Mouse (Mus musculus): ENCODE results near the gene Edf1.
A peak's percentile ranks its signal among the peaks of the same experiment; 100 is the strongest.
"Not testable (repeated sequence)": the region's sequence is repeated elsewhere in the genome, so short reads cannot be mapped to it uniquely, and the experiment has no call there.

Gene Edf1

DNA sequence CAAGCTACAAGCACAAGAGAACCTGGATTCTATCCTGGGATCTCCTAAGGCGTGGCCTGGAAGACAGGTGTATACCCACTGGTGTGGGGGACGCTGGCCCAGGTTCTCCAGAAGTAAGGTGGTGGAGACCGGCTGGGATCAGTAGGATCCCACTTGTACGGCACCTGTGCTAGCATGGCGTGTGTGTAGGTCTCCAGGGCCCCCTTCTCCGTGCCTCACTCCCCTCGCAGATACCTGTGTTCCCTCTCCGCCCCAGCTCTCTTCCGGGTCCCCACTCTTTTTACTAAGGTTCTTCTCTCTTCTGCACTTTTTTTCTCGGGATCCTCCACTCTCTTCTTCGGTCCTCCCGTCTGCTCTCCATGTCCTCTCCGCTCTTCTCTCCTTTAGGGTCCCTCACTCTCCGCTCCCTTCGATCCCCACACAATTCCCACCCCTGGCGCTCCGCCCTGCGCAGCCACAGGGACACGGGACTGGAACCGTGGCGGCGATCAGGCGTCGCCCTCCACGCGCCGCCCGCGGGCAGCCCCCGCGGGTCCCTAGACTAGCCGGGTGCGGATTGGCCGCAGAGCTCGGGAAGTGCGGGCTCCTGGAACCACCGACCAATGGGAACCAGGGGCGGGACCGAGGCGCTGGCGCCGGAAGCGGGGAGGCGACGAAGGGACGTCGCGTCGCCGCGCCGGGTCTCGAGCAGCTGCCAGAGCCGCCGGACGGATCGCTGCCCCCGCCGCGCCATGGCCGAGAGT, at the start of gene Edf1:
Edf1 (plus strand) TSS at position 627 of the 743 bp plus-strand sequence.
- DNase-seq (ENCODE audit: low read depth) = peak; percentile 83

DNA sequence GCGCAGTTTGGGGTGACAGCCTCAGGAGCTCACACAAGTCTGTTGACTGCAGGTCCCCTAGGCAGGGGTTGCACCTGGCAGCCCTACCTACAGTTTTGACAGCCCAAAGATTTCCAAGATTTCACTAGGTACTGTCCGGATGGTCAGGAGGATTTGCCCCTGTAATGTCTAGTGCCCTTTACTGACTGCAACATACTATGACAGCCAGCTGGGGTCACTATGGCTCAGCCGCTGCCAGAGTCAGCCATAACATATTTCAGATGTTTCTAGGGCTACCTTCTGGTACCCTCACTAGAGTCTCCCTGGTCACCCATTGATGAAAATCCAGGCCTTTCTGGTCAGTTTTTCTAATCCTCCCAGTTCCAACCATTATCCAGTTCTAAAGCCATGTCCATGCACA, 47.7 kb upstream of the Edf1 start:
- no peak for DNase-seq (ENCODE audit: low read depth)

GRCm38 (mm10) chr2:25526510-25527302, 30.9 kb upstream of the Edf1 start:
- DNase-seq (ENCODE audit: low read depth) = no peak

- no peak for DNase-seq (ENCODE audit: low read depth)
These were observed 23.9 kb upstream of the Edf1 start for GRCm38 (mm10) chr2:25533707-25534106.

GRCm38 (mm10) chr2:25534178-25534865, 23.3 kb upstream of the Edf1 start:
- peak; percentile 59 for DNase-seq (ENCODE audit: low read depth)

GRCm38 (mm10) chr2:25534866-25535182, 22.8 kb upstream of the Edf1 start:
- DNase-seq (ENCODE audit: low read depth) = no peak

- no peak for DNase-seq (ENCODE audit: low read depth)
These were observed 21.1 kb upstream of the Edf1 start for GRCm38 (mm10) chr2:25536531-25536930.

GRCm38 (mm10) chr2:25540541-25540948, 17.1 kb upstream of the Edf1 start:
- DNase-seq (ENCODE audit: low read depth) = no peak

DNA sequence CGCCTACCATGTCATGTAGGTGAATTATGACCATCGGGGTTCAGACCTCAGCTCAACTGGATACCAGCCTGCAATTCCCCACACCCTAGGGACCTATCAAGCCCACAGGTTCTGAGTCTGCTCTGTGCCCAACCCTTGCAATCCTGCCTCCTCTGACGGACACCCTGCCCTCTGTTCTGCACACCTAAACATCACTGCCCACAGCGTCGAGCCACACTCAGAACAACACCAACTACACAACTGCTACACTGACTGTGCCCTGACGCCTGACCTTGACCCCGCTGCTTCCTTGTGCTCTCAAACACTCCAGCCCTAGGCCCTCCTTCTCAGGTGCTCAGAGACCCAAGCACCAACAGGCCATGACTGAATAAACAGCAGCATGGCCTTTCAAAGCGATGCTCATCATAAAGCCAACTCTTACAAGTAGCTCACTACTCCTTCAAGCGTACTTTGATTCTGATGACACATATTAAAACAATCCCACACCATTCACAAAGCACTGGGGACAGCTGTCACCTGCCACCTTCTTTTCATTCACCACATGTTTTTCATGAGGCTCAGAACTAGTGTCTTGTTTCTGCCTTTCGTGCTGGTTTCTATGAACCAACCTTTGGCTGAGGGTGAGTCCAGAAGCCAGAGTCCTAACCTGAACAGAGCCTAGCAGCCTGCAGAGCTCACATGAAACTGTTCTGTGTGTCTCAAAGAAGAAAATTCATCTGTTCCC, 15.8 kb upstream of the Edf1 start:
- no peak for DNase-seq (ENCODE audit: low read depth)

GRCm38 (mm10) chr2:25545996-25546810, 11.4 kb upstream of the Edf1 start:
- DNase-seq (ENCODE audit: low read depth) = peak; percentile 39

GRCm38 (mm10) chr2:25546811-25547491, 10.7 kb upstream of the Edf1 start, which contains the start of gene Traf2:
TSS of gene Traf2 (minus strand) at chr2:25546940.
- DNase-seq (ENCODE audit: low read depth) = peak; percentile 100

DNA sequence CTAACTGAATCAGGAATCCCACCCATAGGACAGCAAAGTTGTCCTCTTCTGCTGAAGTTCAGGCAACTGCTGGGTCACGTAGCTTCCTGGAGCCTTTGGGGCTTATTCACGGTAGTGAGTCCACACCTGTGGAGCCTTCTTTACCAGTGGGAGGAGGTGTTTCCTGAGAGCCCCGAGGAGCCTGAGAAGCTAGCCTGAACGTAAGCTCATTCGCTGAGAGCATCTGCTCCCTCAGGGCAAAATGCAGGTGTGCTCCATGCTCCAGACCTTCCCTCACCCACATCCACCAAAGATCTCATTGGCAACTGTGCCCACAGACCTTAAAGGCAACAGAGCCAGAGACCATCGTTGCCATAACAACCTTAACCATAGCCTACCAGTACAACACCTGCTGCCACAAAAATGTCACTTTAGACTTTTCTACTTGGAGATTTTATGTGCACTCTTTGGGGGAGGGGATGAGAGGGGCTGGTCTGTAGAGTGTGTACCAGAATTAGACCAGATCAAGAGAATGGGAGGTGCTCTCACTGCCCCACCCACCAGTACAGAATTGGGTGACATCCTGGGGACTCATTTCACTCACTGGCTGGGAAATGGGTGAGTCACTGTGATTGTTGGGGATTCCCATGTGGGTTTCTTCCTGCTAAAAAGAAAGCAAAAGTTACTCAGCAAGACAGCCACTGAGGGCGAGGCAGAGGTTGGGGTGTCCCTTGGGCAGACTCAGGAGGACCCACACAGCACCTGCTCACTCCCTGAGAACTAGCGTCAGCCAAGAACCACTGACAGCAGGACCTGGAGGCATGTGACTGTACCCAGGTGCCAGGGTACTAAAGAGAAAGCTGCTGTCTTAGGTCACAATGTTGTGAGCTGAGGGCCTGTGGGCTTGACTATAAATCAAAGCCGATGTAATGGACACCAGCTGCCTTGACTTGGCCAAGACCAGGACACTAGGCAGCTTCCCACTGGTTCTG, 8.3 kb upstream of the Edf1 start:
- peak; percentile 78 for DNase-seq (ENCODE audit: low read depth)

DNA sequence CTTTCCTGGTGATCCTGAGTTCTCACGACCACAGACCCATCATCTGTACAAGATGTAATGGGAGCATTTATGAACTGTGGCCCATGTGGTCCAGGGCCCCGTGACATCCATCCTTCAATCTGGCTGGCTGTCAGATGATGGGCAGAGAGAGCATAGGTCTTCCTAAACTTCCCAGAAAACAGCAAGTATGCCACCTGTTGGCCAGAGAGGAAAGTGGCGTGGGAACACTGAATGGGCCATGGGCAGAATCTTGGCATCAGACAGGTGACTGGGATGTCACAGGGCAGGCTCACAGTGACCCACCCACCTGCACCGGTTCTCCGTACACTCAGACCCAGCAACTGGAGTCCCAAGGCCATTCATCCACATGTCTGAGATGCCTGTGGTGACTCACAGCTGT, 6.5 kb upstream of the Edf1 start:
- peak; percentile 68 for DNase-seq (ENCODE audit: low read depth)

DNA sequence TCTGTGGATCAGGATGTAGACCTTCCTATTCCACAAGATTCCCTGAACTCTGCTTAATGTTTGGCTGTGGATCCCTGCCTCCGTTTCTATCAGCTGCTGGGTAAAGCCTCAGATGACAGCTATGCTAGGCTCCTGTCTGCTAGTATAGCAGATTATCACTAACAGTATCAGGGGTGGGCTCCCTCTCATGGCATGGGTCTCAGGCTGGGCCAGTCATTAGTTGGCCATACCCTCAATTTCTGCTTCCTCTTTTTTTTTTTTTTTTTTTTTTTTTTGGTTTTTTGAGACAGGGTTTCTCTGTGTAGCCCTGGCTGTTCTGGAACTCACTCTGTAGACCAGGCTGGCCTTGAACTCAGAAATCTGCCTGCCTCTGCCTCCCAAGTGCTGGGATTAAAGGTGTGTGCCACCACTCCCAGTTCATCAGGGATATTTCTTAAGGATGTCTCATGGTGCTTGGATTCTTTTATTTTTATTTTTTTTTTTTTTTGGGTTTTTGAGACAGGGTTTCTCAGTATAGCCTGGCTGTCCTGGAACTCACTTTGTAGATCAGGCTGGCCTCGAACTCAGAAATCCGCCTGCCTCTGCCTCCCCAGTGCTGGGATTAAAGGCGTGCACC, 4.4 kb upstream of the Edf1 start:
- not testable (repeated sequence) for DNase-seq (ENCODE audit: low read depth)

DNA sequence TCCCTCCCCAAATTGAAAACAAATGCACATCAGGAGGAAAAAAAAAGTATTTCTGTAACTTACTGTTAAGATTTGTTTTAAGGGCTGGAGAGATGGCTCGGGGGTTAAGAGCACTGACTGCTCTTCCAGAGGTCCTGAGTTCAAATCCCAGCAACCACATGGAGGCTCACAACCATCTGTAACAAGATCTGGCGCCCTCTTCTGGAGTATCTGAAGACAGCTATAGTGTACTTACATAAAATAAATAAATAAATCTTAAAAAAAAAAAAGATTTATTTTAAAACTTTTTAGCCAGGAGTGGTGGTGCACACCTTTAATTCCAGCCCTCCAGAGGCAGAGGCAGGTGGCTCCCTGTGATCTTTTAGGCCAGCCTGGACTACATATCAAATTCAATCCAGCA, 2.2 kb upstream of the Edf1 start:
- DNase-seq (ENCODE audit: low read depth) = not testable (repeated sequence)

GRCm38 (mm10) chr2:25556296-25556695, 1.4 kb upstream of the Edf1 start:
- peak; percentile 46 for DNase-seq (ENCODE audit: low read depth)

DNA sequence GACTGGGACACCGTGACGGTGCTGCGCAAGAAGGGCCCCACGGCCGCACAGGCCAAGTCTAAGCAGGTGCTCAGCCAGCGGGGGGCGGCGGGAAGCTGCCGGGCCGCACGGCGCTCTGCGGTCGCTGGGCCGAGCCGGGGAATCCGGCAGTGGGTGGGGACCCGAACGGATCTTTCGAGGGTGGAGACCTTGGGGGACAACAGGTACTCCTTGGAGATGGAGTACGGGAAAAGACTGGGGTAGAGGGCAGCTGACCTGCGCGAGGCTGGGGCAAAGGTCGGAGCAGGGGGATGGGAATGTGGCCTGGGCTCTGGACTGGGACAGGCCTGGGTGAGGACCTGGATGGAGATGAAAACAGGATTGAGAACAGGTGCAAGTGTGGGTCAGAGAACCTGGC, 315 bp downstream of the Edf1 start:
- no peak for DNase-seq (ENCODE audit: low read depth)

GRCm38 (mm10) chr2:25558774-25559173, 1.1 kb downstream of the Edf1 start:
- DNase-seq (ENCODE audit: low read depth) = no peak

GRCm38 (mm10) chr2:25560551-25560950, 2.9 kb downstream of the Edf1 start:
- no peak for DNase-seq (ENCODE audit: low read depth)
